Mouse (Mus musculus): Measurements from ENCODE around the gene Nfatc4. TPM values are rescaled to one million over a fixed set of nuclear protein-coding genes. Genes with fewer than 3 reads are reported as not detected.

Nfatc4 gene
- polyA plus RNA-seq, 1 experiment from 2014 or later, result 5.5 TPM

- H3K4me2 ChIP-seq (ENCODE audit: low read depth, low read length), result peak overlapping the region; percentile 23; the same call in 1 of the 2 replicates
- no peak overlapping the region; the same call in 1 of the 2 replicates for H3K4me3 ChIP-seq (ENCODE audit: low read depth, low read length)
- H3K9ac ChIP-seq (replicated peaks; ENCODE audit: low read depth, low read length), result no peak overlapping the region
These were observed 34.6 kb downstream of the Nfatc4 start for GRCm38 (mm10) chr14:55857588-55857987.

GRCm38 (mm10) chr14:55862186-55862585 is 39.2 kb downstream of the Nfatc4 start:
- no peak overlapping the region for H3K4me2 ChIP-seq (ENCODE audit: low read depth, low read length)
- ATAC-seq (ENCODE audit: low read depth), result no peak

More at GRCm38 (mm10) chr14:55857588-55857987, 34.6 kb downstream of the Nfatc4 start:
- Histone ChIP-seq H3K4me1 (ENCODE audit: control insufficient read depth, insufficient read depth, low read length) (peaks cover 25% of the 10 kb centered on the region), H3K27me3 (ENCODE audit: control insufficient read depth, insufficient read depth, low read length) (no peaks in the 10 kb centered on the region), H3K36me3 (ENCODE audit: control insufficient read depth, insufficient read depth, low read length) (no peaks in the 10 kb centered on the region), H3K9me3 (ENCODE audit: control insufficient read depth, low read length) (no peaks in the 10 kb centered on the region), H3K27ac (ENCODE audit: low read depth, low read length) (no peak overlapping the region)
- 71% methylated on average over 4 of the region's 4 CpGs for WGBS
- ATAC-seq (ENCODE audit: low read depth), result no peak

GRCm38 (mm10) chr14:55862970-55863369 is 40.0 kb downstream of the Nfatc4 start:
- Histone ChIP-seq H3K36me3 (ENCODE audit: control insufficient read depth, insufficient read depth, low read length) (peaks cover 18% of the 10 kb centered on the region; the same call in 1 of the 2 replicates), H3K9me3 (ENCODE audit: control insufficient read depth, low read length) (no peaks in the 10 kb centered on the region), H3K9ac (replicated peaks; ENCODE audit: low read depth, low read length) (no peak overlapping the region), H3K4me1 (ENCODE audit: control insufficient read depth, insufficient read depth, low read length) (peaks cover 8% of the 10 kb centered on the region), H3K4me2 (ENCODE audit: low read depth, low read length) (no peak overlapping the region), H3K4me3 (ENCODE audit: low read depth, low read length) (no peak overlapping the region), H3K27ac (ENCODE audit: low read depth, low read length) (no peak overlapping the region), H3K27me3 (ENCODE audit: control insufficient read depth, insufficient read depth, low read length) (no peaks in the 10 kb centered on the region)
- no peak for ATAC-seq (ENCODE audit: low read depth)
- 96% methylated on average over 10 of the region's 10 CpGs for WGBS

More at GRCm38 (mm10) chr14:55862186-55862585, 39.2 kb downstream of the Nfatc4 start:
- H3K36me3 ChIP-seq (ENCODE audit: control insufficient read depth, insufficient read depth, low read length), result peaks cover 17% of the 10 kb centered on the region; the same call in 1 of the 2 replicates
- peaks cover 9% of the 10 kb centered on the region for H3K4me1 ChIP-seq (ENCODE audit: control insufficient read depth, insufficient read depth, low read length)
- no peak overlapping the region for H3K9ac ChIP-seq (replicated peaks; ENCODE audit: low read depth, low read length)
- no peaks in the 10 kb centered on the region for H3K27me3 ChIP-seq (ENCODE audit: control insufficient read depth, insufficient read depth, low read length)
- 90% methylated on average over 6 of the region's 6 CpGs for WGBS
- no peaks in the 10 kb centered on the region for H3K9me3 ChIP-seq (ENCODE audit: control insufficient read depth, low read length)
- H3K27ac ChIP-seq (ENCODE audit: low read depth, low read length), result no peak overlapping the region
- H3K4me3 ChIP-seq (ENCODE audit: low read depth, low read length), result no peak overlapping the region

DNA sequence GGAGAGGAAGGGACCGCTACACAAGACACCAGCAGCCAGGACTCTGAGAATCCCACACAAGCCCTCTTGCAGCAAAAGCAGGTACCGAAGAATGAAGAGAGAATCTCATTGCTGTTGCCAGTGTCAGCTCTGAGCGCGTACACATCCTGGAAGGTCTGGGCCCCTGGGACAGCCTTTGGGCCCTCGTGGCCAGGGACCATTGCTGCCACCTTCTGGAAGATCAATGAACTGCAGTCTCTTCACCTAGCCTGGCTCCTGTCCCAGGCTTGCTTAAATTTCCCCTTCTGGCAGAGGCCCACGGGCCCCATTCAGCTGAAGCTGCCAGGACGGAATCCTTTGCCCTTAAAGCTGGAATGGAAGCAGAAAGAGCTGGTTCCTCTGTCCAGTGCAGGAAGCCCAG is 40.8 kb downstream of the Nfatc4 start:
- WGBS, result 31% methylated on average over 7 of the region's 7 CpGs
- no peak overlapping the region for H3K4me3 ChIP-seq (ENCODE audit: low read depth, low read length)
- ATAC-seq (ENCODE audit: low read depth), result peak; percentile 65
- H3K27me3 ChIP-seq (ENCODE audit: control insufficient read depth, insufficient read depth, low read length), result no peaks in the 10 kb centered on the region
- peaks cover 26% of the 10 kb centered on the region for H3K36me3 ChIP-seq (ENCODE audit: control insufficient read depth, insufficient read depth, low read length)
- H3K4me1 ChIP-seq (ENCODE audit: control insufficient read depth, insufficient read depth, low read length), result peaks cover 5% of the 10 kb centered on the region; the same call in 1 of the 2 replicates
- H3K9ac ChIP-seq (replicated peaks; ENCODE audit: low read depth, low read length), result no peak overlapping the region
- H3K9me3 ChIP-seq (ENCODE audit: control insufficient read depth, low read length), result no peaks in the 10 kb centered on the region
- no peak overlapping the region for H3K27ac ChIP-seq (ENCODE audit: low read depth, low read length)
- H3K4me2 ChIP-seq (ENCODE audit: low read depth, low read length), result no peak overlapping the region

DNA sequence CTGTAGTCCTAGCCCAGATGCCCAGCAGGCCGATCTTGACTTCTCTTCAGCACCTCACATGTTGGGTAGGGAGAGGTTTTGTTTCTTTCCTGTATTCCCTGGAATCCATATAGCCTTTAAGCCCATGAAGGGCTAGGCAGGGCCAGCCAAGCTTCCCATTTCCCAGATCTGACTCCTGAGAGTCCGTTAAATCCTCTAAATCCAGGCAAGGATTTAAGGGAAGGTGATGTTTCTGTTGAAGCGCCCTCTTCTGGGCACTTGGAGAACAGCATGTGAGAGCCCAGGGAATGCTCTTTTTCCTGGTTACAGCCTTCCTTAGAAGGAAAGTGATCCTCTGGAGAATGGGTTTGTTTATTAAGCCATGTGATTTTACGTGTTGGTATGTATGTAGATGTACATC is 44.0 kb downstream of the Nfatc4 start:
- peaks cover 5% of the 10 kb centered on the region; the same call in 1 of the 2 replicates for H3K4me1 ChIP-seq (ENCODE audit: control insufficient read depth, insufficient read depth, low read length)
- no peak overlapping the region for H3K27ac ChIP-seq (ENCODE audit: low read depth, low read length)
- WGBS, result 45% methylated on average over 4 of the region's 4 CpGs
- no peaks in the 10 kb centered on the region for H3K27me3 ChIP-seq (ENCODE audit: control insufficient read depth, insufficient read depth, low read length)
- ATAC-seq (ENCODE audit: low read depth), result no peak
- no peaks in the 10 kb centered on the region for H3K9me3 ChIP-seq (ENCODE audit: control insufficient read depth, low read length)
- H3K4me2 ChIP-seq (ENCODE audit: low read depth, low read length), result no peak overlapping the region
- no peak overlapping the region for H3K4me3 ChIP-seq (ENCODE audit: low read depth, low read length)
- peaks cover 41% of the 10 kb centered on the region for H3K36me3 ChIP-seq (ENCODE audit: control insufficient read depth, insufficient read depth, low read length)
- H3K9ac ChIP-seq (replicated peaks; ENCODE audit: low read depth, low read length), result no peak overlapping the region

- H3K9me3 ChIP-seq (ENCODE audit: control insufficient read depth, low read length), result no peaks in the 10 kb centered on the region
- peaks cover 2% of the 10 kb centered on the region; the same call in 1 of the 2 replicates for H3K4me1 ChIP-seq (ENCODE audit: control insufficient read depth, insufficient read depth, low read length)
- no peak overlapping the region for H3K4me2 ChIP-seq (ENCODE audit: low read depth, low read length)
- no peak for ATAC-seq (ENCODE audit: low read depth)
- 82% methylated on average over 14 of the region's 14 CpGs for WGBS
- no peak overlapping the region for H3K27ac ChIP-seq (ENCODE audit: low read depth, low read length)
- H3K27me3 ChIP-seq (ENCODE audit: control insufficient read depth, insufficient read depth, low read length), result no peaks in the 10 kb centered on the region
- H3K36me3 ChIP-seq (ENCODE audit: control insufficient read depth, insufficient read depth, low read length), result peaks cover 55% of the 10 kb centered on the region
- H3K9ac ChIP-seq (replicated peaks; ENCODE audit: low read depth, low read length), result no peak overlapping the region
- no peak overlapping the region for H3K4me3 ChIP-seq (ENCODE audit: low read depth, low read length)
These were observed 45.5 kb downstream of the Nfatc4 start for GRCm38 (mm10) chr14:55868230-55869026.

DNA sequence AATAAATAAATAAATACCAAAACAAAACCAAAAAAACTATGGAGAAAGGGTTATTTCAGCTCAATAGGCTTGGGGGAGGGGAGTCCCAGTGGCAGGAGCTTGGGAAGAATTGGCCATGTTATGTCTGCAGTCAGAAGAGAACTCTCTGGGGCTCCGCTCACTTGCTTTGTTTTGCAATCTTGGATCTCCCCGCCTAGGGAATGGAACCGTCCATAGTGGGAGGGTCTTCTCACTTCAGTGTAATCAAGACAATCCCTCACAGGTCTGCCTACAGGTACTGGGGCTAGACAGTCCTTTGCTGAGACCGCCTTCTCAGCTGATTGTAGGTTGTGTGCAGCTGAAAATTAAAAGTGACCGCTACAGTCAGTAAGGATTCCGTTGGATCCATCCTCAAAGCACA is 46.6 kb downstream of the Nfatc4 start:
- 95% methylated on average over 6 of the region's 6 CpGs for WGBS

DNA sequence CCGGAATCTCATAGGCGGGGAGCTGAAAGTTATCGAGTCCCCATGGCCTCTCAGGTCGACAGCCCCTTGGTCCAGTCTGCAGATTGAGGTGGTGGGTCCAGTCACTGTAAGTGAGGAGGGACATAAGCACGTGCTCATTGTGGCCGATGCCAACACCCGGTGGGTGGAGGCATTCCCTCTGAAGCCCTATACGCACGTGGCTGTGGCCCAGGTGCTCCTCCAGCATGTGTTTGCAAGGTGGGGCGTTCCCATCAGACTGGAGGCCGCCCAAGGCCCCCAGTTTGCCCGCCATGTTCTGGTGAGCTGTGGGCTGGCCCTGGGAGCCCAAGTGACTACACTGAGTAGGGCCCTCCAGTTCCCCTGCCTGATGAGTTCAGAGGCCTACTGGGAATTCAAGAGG is 49.1 kb downstream of the Nfatc4 start:
- no peak for ATAC-seq (ENCODE audit: low read depth)
- WGBS, result 90% methylated on average over 12 of the region's 12 CpGs
- Histone ChIP-seq H3K4me2 (ENCODE audit: low read depth, low read length) (no peak overlapping the region), H3K27ac (ENCODE audit: low read depth, low read length) (no peak overlapping the region), H3K27me3 (ENCODE audit: control insufficient read depth, insufficient read depth, low read length) (no peaks in the 10 kb centered on the region), H3K4me1 (ENCODE audit: control insufficient read depth, insufficient read depth, low read length) (0 out of 2 replicates have a peak, but pooled peaks cover 3% of the 10 kb centered on the region), H3K4me3 (ENCODE audit: low read depth, low read length) (no peak overlapping the region), H3K36me3 (ENCODE audit: control insufficient read depth, insufficient read depth, low read length) (peaks cover 38% of the 10 kb centered on the region), H3K9ac (replicated peaks; ENCODE audit: low read depth, low read length) (no peak overlapping the region), H3K9me3 (ENCODE audit: control insufficient read depth, low read length) (no peaks in the 10 kb centered on the region)

More for the DNA sequence above, 46.6 kb downstream of the Nfatc4 start:
- H3K27me3 ChIP-seq (ENCODE audit: control insufficient read depth, insufficient read depth, low read length), result no peaks in the 10 kb centered on the region
- H3K4me3 ChIP-seq (ENCODE audit: low read depth, low read length), result no peak overlapping the region
- no peak overlapping the region for H3K9ac ChIP-seq (replicated peaks; ENCODE audit: low read depth, low read length)
- no peak for ATAC-seq (ENCODE audit: low read depth)
- H3K4me2 ChIP-seq (ENCODE audit: low read depth, low read length), result no peak overlapping the region
- no peaks in the 10 kb centered on the region for H3K9me3 ChIP-seq (ENCODE audit: control insufficient read depth, low read length)
- peaks cover 50% of the 10 kb centered on the region for H3K36me3 ChIP-seq (ENCODE audit: control insufficient read depth, insufficient read depth, low read length)
- H3K27ac ChIP-seq (ENCODE audit: low read depth, low read length), result no peak overlapping the region
- 0 out of 2 replicates have a peak, but pooled peaks cover 3% of the 10 kb centered on the region for H3K4me1 ChIP-seq (ENCODE audit: control insufficient read depth, insufficient read depth, low read length)

DNA sequence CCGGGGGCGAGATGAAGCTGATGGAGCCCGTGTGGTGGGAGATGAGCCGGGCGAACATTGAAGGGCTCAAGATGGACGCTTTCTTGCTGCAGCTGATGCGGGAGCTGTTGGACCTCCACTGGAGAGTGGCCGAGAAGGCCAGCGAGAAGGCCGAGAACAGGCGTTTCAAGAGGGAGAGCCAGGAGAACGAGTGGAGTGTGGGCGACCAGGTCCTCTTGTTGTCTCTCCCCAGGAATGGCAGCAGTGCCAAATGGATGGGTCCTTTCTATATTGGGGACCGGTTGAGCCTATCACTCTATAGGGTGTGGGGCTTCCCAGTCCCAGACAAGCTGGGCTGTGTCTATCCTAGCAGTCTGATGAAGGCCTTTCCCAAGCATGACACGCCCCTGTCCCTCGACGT is 49.6 kb downstream of the Nfatc4 start:
- no peak overlapping the region for H3K4me2 ChIP-seq (ENCODE audit: low read depth, low read length)
- 92% methylated on average over 17 of the region's 17 CpGs for WGBS
- H3K27ac ChIP-seq (ENCODE audit: low read depth, low read length), result no peak overlapping the region
- no peaks in the 10 kb centered on the region for H3K27me3 ChIP-seq (ENCODE audit: control insufficient read depth, insufficient read depth, low read length)
- no peak overlapping the region for H3K4me3 ChIP-seq (ENCODE audit: low read depth, low read length)
- ATAC-seq (ENCODE audit: low read depth), result no peak
- H3K36me3 ChIP-seq (ENCODE audit: control insufficient read depth, insufficient read depth, low read length), result peaks cover 37% of the 10 kb centered on the region
- H3K9me3 ChIP-seq (ENCODE audit: control insufficient read depth, low read length), result no peaks in the 10 kb centered on the region
- H3K4me1 ChIP-seq (ENCODE audit: control insufficient read depth, insufficient read depth, low read length), result 0 out of 2 replicates have a peak, but pooled peaks cover 3% of the 10 kb centered on the region
- no peak overlapping the region for H3K9ac ChIP-seq (replicated peaks; ENCODE audit: low read depth, low read length)
